Mouse (Mus musculus) limb, embryonic 10.5 days (tissue): Measurements from ENCODE around the gene Nuf2. TPM values are rescaled to one million over a fixed set of nuclear protein-coding genes. Genes with fewer than 3 reads are reported as not detected.
"Not testable (repeated sequence)": the region's sequence is repeated elsewhere in the genome, so short reads cannot be mapped to it uniquely, and the experiment has no call there.

ENCODE experiments used
- DNase-seq: peaks from one replicate; pipeline ENCODE4 v3.0.0-alpha.2; 2017; ENCODE audit warnings: low spot score
- H3K27ac ChIP-seq: fragments of 300-500 bp; sonication (generic); 2 replicates; pipeline ENCODE4 v1.5.1; 2016; ENCODE audit warnings: mild to moderate bottlenecking
- H3K27me3 ChIP-seq: fragments of 300-500 bp; sonication (generic); 2 replicates; pipeline ENCODE4 v1.6.1; 2016; ENCODE audit warnings: low read depth, mild to moderate bottlenecking; ENCODE audit not compliant: poor library complexity, severe bottlenecking
- H3K36me3 ChIP-seq: fragments of 300-500 bp; sonication (generic); 2 replicates; pipeline ENCODE4 v1.6.1; 2016; ENCODE audit warnings: mild to moderate bottlenecking, moderate library complexity
- H3K4me1 ChIP-seq: fragments of 300-500 bp; sonication (generic); 2 replicates; pipeline ENCODE4 v1.6.1; 2016
- H3K4me3 ChIP-seq: fragments of 300-500 bp; sonication (generic); 2 replicates; pipeline ENCODE4 v1.5.1; 2016; ENCODE audit warnings: mild to moderate bottlenecking, moderate library complexity
- H3K9me3 ChIP-seq: fragments of 300-500 bp; sonication (generic); replicated peaks from 2 replicates; pipeline ENCODE4 v1.6.1; 2016; ENCODE audit warnings: mild to moderate bottlenecking
- WGBS: fragments of 180-500 bp; shearing (Covaris S2); methylation state at CpG from one replicate; pipeline ENCODE4 v1.1.7; 2016; 5-methylcytosine and 5-hydroxymethylcytosine counted together
- polyA plus RNA-seq: library from polyadenylated mRNA; unstranded; fragments of >200 nt; fragmentation: Nextera tagmentation; extraction: Ambion mirVana; gene quantifications from 2 replicates; pipeline ENCODE4 v1.2.1, GENCODE M21; 2016

Nuf2 gene
- 72.9 and 76.3 TPM in 2 replicates for polyA plus RNA-seq

GRCm38 (mm10) chr1:169530876-169531701 lies at the start of gene Nuf2:
TSS of gene Nuf2 (minus strand) at chr1:169531464.
- DNase-seq: peak; percentile 98
- no peaks in the 10 kb centered on the region for H3K9me3 ChIP-seq
- peak within 1 kb of the TSS; percentile 75 for H3K4me3 ChIP-seq
- H3K27me3 ChIP-seq: no peaks in the 10 kb centered on the region
- peaks cover 8% of the 10 kb centered on the region for H3K4me1 ChIP-seq
- WGBS: under 1% methylated on average over 39 of the region's 39 CpGs
- peak within 1 kb of the TSS; percentile 89 for H3K27ac ChIP-seq
- peaks cover 26% of the 10 kb centered on the region for H3K36me3 ChIP-seq

- no peak overlapping the region for H3K4me3 ChIP-seq
- DNase-seq: no peak
- H3K27ac ChIP-seq: no peak overlapping the region
- no peaks in the 10 kb centered on the region for H3K9me3 ChIP-seq
- H3K4me1 ChIP-seq: no peaks in the 10 kb centered on the region
- no peaks in the 10 kb centered on the region for H3K36me3 ChIP-seq
- H3K27me3 ChIP-seq: no peaks in the 10 kb centered on the region
- WGBS: 78% methylated on average over 3 of the region's 3 CpGs
Observed at GRCm38 (mm10) chr1:169579572-169579971, 48.3 kb upstream of the Nuf2 start.

- Histone ChIP-seq H3K27me3 (no peaks in the 10 kb centered on the region), H3K4me1 (no peaks in the 10 kb centered on the region), H3K27ac (no peak overlapping the region), H3K9me3 (no peaks in the 10 kb centered on the region), H3K36me3 (no peaks in the 10 kb centered on the region), H3K4me3 (no peak overlapping the region)
- no peak for DNase-seq
Observed at GRCm38 (mm10) chr1:169574136-169574535, 42.9 kb upstream of the Nuf2 start.

GRCm38 (mm10) chr1:169555621-169556020 lies 24.4 kb upstream of the Nuf2 start:
- Histone ChIP-seq H3K4me1 (no peaks in the 10 kb centered on the region), H3K36me3 (no peaks in the 10 kb centered on the region)
- 91% methylated on average over 2 of the region's 2 CpGs for WGBS

GRCm38 (mm10) chr1:169555019-169555418 lies 23.8 kb upstream of the Nuf2 start:
- WGBS: 88% methylated on average over 4 of the region's 4 CpGs
- Histone ChIP-seq H3K9me3 (no peaks in the 10 kb centered on the region), H3K27ac (no peak overlapping the region), H3K4me1 (no peaks in the 10 kb centered on the region), H3K27me3 (no peaks in the 10 kb centered on the region), H3K4me3 (no peak overlapping the region), H3K36me3 (no peaks in the 10 kb centered on the region)
- DNase-seq: no peak

More at GRCm38 (mm10) chr1:169555621-169556020, 24.4 kb upstream of the Nuf2 start:
- Histone ChIP-seq H3K9me3 (no peaks in the 10 kb centered on the region), H3K27ac (no peak overlapping the region), H3K27me3 (no peaks in the 10 kb centered on the region), H3K4me3 (no peak overlapping the region)
- DNase-seq: no peak

GRCm38 (mm10) chr1:169553446-169553845 lies 22.2 kb upstream of the Nuf2 start:
- DNase-seq: no peak
- 88% methylated on average over 7 of the region's 7 CpGs for WGBS
- no peaks in the 10 kb centered on the region for H3K4me1 ChIP-seq
- H3K27ac ChIP-seq: no peak overlapping the region
- no peaks in the 10 kb centered on the region for H3K9me3 ChIP-seq
- no peaks in the 10 kb centered on the region for H3K27me3 ChIP-seq
- no peaks in the 10 kb centered on the region for H3K36me3 ChIP-seq
- no peak overlapping the region for H3K4me3 ChIP-seq

GRCm38 (mm10) chr1:169540415-169540814 lies 9.2 kb upstream of the Nuf2 start:
- Histone ChIP-seq H3K36me3 (no peaks in the 10 kb centered on the region), H3K27ac (no peak overlapping the region), H3K4me1 (no peaks in the 10 kb centered on the region), H3K4me3 (no peak overlapping the region), H3K9me3 (no peaks in the 10 kb centered on the region), H3K27me3 (no peaks in the 10 kb centered on the region)
- WGBS: 92% methylated on average over 6 of the region's 6 CpGs
- DNase-seq: no peak

- Histone ChIP-seq H3K4me1 (peaks cover 8% of the 10 kb centered on the region), H3K27me3 (no peaks in the 10 kb centered on the region), H3K9me3 (no peaks in the 10 kb centered on the region), H3K27ac (peak overlapping the region; percentile 89), H3K4me3 (peak overlapping the region; percentile 75), H3K36me3 (peaks cover 18% of the 10 kb centered on the region)
- peak; percentile 39 for DNase-seq
- 17% methylated on average over 11 of the region's 11 CpGs for WGBS
Observed at GRCm38 (mm10) chr1:169531702-169532535, 655 bp upstream of the Nuf2 start.

GRCm38 (mm10) chr1:169529996-169530518 lies 1.2 kb downstream of the Nuf2 start:
- peaks cover 8% of the 10 kb centered on the region for H3K4me1 ChIP-seq
- H3K4me3 ChIP-seq: peak overlapping the region; percentile 75
- H3K9me3 ChIP-seq: no peaks in the 10 kb centered on the region
- H3K27me3 ChIP-seq: no peaks in the 10 kb centered on the region
- 87% methylated on average over 8 of the region's 8 CpGs for WGBS
- H3K27ac ChIP-seq: no peak overlapping the region
- no peak for DNase-seq
- peaks cover 36% of the 10 kb centered on the region for H3K36me3 ChIP-seq

GRCm38 (mm10) chr1:169526006-169526680 lies 5.1 kb downstream of the Nuf2 start:
- no peak for DNase-seq
- peaks cover 76% of the 10 kb centered on the region for H3K36me3 ChIP-seq
- no peaks in the 10 kb centered on the region for H3K9me3 ChIP-seq
- WGBS: 95% methylated on average over 5 of the region's 5 CpGs
- no peaks in the 10 kb centered on the region for H3K27me3 ChIP-seq
- H3K27ac ChIP-seq: no peak overlapping the region
- peaks cover 8% of the 10 kb centered on the region for H3K4me1 ChIP-seq
- no peak overlapping the region for H3K4me3 ChIP-seq

- H3K36me3 ChIP-seq: peaks cover 98% of the 10 kb centered on the region
- no peaks in the 10 kb centered on the region for H3K9me3 ChIP-seq
- H3K27ac ChIP-seq: no peak overlapping the region
- no peaks in the 10 kb centered on the region for H3K4me1 ChIP-seq
- 92% methylated on average over 11 of the region's 11 CpGs for WGBS
- no peaks in the 10 kb centered on the region for H3K27me3 ChIP-seq
- H3K4me3 ChIP-seq: no peak overlapping the region
- DNase-seq: no peak
Observed at GRCm38 (mm10) chr1:169519337-169519736, 11.9 kb downstream of the Nuf2 start.

GRCm38 (mm10) chr1:169517899-169518517 lies 13.3 kb downstream of the Nuf2 start:
- DNase-seq: not testable (repeated sequence)
- 94% methylated on average over 7 of the region's 7 CpGs for WGBS

More at GRCm38 (mm10) chr1:169517899-169518517, 13.3 kb downstream of the Nuf2 start:
- H3K9me3 ChIP-seq, H3K4me1 ChIP-seq, H3K4me3 ChIP-seq, H3K27ac ChIP-seq, H3K27me3 ChIP-seq: not testable (repeated sequence)
- peaks cover 98% of the 10 kb centered on the region for H3K36me3 ChIP-seq
